Mouse (Mus musculus): ENCODE measurements around the gene Prf1. TPM values are rescaled to one million over a fixed set of nuclear protein-coding genes. Genes with fewer than 3 reads are reported as not detected.

Gene Prf1
- polyA plus RNA-seq, 1 experiment = 0.74 TPM

DNA sequence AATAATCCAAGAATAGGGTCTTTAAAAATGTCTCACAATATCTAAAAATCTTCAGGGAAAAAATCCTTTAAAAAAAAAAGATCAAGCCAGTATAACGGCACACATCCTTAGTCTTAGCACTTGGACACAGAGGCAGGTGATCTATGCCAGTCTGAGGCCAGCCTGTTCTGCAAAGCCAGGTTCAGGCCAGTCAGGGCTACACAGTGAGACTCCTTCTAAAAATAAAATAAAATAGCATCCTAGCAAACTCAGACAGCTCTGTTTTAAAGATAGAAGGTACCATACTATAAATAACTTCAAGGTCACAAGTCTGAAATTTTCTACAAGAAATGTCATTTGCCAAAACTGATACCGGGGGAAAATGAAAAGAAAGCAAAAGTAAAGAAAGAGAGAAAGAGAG, 7.6 kb upstream of the Prf1 start:
- DNase-seq (ENCODE audit: low spot score) = no peak

DNA sequence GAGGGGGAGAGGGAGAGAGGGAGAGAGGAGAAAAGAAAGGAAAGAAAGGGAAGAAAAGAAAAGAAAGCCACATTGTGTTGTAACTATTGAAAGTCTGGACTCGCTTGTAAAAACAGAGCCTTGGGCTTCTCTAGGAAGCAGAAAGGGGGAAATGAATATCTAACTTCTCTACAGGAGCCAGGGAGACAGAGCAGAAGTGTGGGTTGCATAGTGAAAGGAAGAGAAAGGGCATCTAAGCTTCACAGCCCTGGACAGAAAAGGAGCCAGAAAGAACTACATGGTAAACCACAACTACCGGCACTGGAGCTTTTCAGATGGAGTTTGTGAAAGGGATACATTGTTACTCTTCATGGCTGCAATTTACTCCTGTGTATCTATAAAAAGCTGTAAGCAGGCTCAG, 7.2 kb upstream of the Prf1 start:
- no peak for DNase-seq (ENCODE audit: low spot score)

DNA sequence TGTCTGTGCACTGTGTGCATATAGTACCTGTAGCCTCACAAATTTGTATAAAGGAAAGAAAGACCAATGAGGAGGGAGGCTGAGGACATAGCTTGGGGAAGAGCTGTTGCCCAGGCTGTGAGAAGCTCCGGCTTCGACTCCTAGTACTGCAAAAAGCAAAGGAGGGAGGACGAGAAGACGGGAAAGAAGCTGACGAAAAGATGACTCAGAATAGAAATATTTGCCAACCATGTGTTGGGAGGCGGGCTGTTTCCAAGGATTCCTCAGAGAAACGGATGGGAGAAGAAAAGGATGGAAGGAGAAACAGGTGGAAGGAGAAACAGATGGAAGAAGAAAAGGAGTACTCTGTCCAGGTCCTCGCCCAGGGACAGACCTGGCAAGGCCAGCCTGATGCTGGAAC, 3.4 kb upstream of the Prf1 start:
- DNase-seq (ENCODE audit: low spot score) = no peak

DNA sequence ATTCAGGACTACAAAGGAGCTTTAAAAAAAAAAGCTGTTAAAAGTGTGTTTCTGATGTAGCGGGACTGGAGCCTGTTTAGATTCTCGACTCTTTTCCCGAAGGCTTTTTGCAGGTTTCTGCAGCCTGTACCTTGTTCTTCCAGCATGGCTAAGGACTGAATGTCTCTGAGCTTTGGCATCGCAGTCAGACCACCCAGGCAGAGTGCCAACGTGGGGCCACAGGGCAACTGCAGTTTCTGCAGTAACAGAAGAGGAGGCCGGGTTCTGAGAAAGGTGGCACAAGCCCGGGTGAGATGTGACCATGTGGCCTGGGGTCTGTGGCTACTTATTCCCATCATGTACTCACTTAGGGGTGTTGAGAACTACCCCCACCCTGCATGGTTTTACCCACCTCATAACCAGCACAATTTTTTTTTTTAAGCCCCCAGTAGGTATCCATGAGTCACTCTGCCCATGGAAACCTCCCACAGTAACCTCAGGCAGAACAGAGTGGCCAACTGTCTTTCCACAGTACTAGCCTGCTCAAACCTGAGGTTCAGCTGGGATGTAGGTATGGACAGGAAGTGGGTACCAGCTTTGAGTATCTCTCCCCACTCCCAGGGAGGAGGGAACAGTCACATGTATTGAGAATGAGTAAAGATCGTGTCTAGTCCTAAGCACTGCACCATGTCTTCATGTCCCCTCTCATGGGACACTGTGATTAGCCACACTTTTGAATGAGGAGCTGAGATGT, 754 bp upstream of the Prf1 start:
- DNase-seq (ENCODE audit: low spot score) = no peak

DNA sequence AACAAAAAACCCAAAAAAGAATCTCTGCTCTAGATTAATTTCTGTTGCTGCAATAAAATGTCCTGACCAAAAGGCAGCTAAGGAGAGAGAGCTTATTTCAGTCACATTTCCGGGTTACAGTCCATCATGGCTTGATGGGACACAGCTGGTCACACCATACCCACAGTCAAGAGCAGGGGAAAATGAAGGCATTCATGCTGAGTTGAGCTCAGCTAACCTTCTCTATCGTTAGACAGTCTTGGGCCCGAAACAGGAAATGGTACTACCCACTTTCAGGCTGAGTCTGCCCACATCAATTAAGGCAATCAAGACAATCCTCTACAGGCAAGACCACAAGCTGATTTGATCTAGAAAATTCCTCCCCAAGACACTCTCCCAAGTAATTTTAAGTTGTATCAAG, 3.4 kb downstream of the Prf1 start:
- DNase-seq (ENCODE audit: low spot score) = no peak

DNA sequence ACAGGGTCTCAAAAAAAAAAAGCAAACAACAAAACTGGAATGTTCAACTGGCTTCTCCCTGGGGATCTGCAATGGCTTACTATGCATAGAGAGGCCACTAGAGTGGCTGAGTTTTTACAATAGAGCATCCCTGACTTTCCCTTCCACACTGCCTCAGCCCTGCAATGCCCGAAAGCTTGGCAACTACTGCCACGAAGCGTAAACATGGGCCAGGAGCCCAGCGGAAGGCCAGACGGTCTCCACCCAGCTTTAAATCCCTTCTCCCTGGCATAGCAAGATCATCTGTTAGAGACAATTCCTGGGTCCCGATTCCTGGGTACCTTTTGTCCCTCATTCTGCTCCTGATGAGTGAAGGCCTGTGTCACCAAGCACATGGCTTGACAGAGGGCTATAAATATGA, 6.4 kb downstream of the Prf1 start:
- no peak for DNase-seq (ENCODE audit: low spot score)

DNA sequence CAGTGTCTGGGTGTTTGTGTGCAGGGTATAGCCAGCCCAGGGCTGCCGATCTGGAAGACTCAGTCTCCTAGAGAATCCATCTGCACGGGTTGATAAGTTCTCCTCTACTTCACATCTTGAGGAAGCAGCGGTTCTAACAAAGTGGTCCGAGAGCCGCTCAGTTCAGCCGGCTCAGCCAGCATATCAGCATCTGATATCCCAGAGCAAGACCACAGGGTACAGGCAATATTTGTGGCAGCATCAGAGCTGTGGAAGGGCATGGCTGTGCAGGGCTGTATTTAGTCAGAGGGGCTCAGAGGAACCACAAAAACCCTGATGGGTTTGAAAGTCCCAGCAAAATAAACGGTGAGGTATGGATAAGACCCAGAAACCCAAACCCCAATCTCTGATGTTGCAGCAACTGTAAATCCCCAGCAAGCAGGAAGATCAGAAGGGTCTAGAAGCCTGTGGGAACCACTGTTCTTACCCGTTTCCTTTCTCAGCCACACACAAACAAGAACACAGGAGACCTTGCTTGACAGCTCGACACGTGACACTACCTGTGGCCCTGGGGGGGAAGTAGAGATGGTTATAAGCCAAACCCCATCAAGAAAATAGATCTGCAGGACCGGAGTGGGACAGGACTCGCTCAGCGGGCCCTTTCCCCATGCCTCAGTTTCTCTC, 8.4 kb downstream of the Prf1 start:
- no peak for DNase-seq (ENCODE audit: low spot score)

DNA sequence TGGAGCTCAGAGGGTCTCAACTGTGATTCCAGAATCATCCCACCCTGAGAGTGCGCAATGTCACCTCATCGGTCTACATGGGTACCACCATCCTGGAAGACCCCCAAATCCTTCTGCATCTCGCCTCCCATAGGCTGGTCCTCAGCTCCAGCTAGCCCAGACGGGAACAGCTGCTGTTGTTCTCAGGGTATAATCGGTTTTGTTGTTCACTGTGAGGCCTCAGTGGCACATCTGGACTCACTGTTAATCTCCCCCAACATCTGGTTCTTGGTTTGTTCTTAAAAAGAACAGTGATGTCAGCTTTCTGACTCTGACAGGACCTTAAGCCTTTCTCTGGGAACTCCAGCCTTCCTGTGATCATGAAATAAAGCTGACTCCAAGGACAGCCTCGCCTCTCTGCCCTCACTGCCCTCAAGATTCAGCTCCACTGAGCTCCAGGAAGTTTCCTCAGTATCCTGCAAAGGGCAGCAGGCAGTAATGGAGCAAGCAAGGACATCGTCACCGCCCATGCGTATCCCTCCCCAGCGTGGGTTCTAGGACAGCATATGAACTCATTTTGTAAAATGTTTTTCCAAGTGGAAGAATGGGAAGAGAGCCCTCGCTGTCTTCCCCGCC, 11.2 kb downstream of the Prf1 start:
- DNase-seq (ENCODE audit: low spot score) = no peak

DNA sequence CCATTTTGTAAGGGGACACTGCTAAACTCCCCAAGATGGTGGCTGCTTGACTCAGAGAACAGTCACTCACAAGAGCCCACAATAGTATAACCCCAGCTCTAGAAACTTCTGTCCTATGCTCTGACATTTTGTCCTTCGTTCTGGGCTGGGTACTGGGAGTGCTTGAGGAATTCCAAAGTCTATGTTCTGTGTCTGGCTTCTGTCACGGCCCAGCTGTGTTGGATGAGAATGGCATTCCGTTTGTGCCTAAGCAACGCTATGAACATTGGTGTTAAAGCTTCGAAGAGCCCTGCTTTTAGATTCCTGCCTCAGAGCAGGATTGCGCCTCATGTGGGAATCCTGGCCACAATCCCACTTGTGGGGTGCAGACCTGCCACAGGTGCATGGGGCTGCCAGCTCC, 14.5 kb downstream of the Prf1 start:
- no peak for DNase-seq (ENCODE audit: low spot score)

DNA sequence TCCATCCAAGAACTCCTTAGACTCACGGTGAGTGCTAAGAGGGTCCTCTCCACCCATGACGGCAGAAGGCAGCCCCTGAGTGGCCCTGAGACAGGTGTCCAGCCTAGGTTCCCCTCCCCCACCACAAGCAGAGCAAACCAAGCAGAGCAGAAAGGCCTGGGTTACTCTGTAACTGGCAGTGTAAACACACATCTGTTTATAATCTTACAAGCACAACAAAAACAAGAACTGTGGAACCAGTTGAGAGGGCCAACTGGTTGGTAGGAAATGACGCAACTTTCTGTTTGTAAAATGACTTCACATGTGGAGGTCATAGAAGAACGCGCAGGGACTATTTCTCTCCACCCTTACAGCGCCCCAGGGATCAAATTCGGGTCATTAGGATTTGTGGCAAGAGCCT, 15.1 kb downstream of the Prf1 start:
- DNase-seq (ENCODE audit: low spot score) = no peak

DNA sequence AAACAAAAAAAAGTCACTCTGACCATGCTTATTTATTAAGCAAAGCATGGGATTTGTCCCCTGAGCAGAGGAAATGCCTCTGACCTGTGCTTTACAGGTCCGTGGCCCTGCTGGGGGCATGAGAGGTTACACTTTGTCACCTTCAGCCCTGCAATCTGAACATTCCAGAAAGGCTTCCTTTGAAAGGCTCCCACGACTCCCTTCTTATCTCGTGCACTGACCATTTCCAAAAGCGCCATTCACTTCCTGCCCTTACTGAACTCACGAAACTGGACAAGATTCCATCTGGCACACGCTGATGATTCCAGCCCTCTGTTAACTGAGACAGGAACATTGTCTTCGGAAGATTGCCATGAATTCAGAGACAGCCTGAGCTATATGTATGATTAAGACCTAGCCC, 16.1 kb downstream of the Prf1 start:
- DNase-seq (ENCODE audit: low spot score) = no peak

DNA sequence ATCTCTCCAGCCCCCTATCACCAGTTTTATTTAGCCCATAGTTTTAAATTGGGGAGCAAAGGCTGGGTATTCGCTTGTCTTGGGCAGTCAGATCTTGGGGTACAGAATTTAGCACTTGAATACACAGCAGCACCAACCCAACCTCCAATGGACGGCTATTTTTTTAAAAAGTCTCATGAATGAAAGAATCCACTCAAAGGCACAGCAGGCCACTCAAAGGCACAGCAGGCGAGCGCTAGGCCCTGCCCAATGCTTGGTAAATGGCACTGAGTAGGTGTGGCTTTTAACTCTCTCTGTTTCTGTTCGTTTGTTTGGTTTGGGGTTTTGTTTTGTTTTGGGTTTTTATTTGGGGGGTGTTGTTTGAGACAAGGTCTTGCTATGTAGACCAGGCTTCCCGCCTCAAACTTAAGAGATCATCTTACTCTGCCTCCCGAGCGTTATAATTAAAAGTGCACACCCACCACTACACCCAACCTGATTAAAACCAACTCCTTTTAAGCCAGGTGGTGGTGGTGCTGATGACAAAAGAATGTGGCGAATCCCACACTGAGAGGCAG, 17.8 kb downstream of the Prf1 start:
- no peak for DNase-seq (ENCODE audit: low spot score)

DNA sequence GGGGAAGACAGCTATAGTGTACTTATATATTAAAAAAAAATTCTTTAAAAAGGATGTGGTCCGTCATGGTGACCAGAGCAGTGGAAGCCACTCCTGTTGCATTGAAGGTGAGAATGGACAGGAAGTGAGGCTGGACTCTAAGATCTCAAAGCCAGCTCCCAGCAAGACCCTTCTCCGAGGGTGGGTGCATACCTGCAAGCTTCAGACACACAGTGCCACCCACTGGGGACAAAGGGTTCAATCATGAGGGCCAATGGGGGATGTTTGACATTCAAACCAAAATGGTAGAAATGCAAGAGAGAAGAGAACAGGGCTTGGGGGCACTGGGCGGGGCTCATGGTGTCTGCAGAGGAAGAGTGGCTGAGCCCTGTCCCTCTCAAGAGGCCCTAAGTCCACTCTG, 20.9 kb downstream of the Prf1 start:
- no peak for DNase-seq (ENCODE audit: low spot score)

DNA sequence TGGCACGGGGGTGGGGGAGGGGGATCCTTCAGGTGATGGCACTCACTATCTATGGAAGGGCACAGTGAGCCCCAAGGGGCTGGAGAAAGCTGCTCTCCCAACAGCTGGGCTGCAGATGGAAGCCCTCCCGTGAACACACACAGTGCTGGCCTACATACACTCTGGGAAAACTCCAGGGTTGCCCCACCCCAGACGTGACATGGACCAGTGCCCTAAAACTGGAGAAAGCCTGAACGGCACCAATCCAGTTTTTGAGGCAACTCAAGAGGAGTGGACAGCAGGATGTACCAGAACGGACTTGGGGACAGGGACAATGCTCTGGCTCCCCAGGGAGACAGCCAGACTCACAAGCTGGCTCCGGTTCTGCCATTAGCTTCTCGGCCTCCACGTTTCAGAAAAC, 27.1 kb downstream of the Prf1 start:
- DNase-seq (ENCODE audit: low spot score) = no peak

DNA sequence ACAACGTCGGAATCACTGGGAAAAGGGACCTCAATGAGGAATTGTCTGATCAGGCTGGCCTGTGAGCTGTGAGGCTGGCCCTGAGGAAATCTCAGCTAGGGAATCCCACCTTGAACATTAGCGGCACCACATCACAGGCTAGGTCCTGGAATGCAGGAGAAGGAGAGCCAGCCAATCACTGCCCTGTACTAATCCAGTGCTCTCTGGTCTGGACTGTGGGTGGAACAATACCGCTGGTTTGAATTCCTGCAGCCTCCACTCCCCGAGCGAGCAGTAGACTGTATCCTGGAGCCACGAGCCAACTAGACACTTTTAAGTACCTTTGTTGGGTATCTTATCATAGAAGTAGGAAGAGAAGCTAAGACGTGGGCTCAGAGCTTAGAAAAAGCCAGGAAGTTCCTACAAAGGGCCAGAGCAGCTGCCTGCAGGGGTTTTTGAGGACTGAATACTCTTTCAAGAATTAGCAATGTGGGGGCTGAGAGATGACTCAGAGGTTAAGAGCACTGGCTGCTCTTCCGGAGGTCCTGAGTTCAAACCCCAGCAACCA, 28.2 kb downstream of the Prf1 start:
- DNase-seq (ENCODE audit: low spot score) = no peak

DNA sequence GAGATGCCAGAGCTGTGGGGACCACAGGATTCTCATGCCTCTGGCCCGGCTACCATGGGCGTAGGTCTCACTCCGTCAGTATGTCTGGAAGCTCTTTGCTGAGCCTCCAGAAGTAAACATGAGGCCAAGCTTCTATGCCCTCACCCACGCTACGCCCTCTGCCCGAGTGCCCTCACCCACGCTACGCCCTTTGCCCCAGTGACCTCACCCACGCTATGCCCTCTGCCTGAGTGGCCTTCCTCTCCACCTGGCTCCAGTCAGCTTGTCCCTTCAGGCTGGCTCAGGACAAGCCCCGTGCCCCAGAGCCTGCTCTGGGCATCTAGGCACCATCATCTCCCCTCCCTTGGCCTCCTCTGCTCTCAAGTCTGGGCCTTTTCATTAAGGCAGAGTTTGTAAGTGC, 29.9 kb downstream of the Prf1 start:
- DNase-seq (ENCODE audit: low spot score) = no peak

DNA sequence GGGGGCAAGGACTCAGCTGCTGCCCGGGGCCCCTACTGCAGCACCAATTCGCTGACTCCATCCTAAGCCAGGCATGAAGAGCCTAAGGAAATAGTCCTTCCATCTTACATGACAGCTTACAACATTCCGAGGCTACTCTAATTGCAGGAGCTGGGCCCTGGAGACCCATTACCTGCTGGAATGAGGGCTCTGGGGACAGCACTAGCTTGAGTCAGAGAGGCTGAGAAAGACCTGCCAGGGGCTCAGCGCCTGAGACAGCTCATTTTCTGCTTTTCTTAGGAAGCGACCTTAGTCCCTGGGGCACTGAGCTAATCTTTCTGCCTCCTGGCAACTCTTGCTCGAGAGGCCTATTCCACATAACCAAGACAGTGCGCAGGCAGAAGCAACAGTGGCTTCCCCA, 31.3 kb downstream of the Prf1 start:
- no peak for DNase-seq (ENCODE audit: low spot score)

DNA sequence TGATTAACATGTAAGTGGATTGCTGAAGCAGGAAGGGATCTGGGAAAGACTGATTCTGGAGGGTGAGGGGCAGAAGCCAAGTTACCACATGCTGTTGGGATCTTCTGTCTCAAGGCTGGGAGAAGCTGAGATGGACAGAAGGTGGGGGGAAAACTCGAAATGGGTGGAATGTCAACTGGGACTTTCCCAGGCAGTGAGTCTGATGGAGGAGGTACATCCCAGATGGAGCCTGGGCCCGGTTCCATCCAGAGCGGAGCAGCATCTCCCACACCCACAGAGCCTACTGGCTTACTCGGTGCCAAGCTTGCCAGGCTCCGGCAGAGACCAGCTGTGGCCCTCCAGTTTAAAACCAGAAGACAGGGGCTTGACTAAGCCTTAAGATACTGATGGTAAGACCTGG, 33.4 kb downstream of the Prf1 start:
- DNase-seq (ENCODE audit: low spot score) = no peak

DNA sequence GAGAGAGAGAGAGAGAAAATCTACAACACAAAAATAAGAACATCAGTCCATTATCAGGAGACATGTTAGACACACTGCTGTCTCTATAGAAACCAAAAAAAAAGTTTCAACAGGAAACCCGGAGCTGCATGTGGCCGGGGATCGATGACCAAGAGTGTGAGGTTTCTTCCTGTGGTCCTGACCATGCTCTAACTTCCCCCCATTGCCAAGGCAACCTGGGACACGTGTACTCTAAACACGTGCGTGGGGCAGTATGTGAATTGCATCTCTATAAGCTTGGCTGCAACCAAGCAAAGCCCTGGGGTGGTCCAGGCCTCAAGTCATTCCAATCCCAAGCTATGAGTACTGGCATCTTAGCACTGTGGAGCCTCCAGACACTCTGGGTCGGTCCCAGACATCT, 36.9 kb downstream of the Prf1 start:
- no peak for DNase-seq (ENCODE audit: low spot score)

DNA sequence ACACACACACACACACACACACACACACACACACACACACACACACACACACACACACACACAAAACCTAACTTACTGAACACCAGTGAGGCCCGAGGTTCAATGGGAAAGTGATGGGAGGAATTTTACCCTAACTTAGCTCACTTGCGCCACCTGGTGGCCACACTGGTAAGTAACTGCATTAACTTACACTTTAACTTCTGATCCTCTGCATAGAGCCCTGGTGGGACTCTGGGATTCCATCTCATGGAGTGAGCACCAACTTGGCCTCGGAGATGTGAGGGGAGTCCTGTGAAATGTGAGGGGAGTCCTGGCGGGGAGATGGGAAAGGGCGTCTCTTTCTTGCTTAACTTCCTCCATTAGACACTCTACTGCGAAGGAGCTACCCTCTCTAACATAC, 38.5 kb downstream of the Prf1 start:
- peak; percentile 76 for DNase-seq (ENCODE audit: low spot score)

DNA sequence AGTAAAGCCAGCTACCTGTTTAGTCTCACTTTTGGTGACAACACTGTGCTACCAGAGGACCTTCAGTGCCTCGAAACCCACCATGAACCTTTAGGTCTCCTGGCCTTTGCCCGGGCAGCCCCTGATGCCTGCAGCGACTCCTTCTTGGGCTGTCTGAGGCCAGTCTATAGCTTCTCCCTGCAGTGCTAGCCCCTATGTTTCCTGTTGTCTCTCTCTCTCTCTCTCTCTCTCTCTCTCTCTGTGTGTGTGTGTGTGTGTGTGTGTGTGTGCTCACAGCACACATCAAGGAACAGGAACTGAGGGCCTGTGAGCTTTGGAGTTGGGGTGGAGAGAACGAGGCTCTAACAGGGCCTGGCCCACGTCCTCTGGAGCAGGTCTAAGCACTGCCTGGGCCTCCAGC, 39.0 kb downstream of the Prf1 start:
- DNase-seq (ENCODE audit: low spot score) = no peak

DNA sequence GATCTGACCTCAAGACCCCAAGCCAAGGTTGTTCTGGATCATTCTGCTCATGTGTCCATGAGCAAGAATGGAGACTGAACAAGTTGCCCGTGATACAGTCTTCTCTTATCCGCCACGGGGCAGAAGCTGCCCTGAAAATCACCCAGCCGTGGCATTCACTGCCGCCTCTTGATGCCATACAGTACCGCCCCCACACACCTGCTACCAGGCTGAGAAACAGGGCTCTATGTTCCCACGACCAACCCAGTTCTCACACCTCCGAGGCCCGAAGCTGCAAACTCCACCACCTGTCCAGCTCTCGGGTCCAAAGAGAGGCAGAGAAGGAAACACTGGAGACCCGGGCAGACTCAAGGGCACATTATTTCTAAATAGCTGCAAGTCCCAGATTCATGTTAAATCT, 40.0 kb downstream of the Prf1 start:
- DNase-seq (ENCODE audit: low spot score) = no peak

DNA sequence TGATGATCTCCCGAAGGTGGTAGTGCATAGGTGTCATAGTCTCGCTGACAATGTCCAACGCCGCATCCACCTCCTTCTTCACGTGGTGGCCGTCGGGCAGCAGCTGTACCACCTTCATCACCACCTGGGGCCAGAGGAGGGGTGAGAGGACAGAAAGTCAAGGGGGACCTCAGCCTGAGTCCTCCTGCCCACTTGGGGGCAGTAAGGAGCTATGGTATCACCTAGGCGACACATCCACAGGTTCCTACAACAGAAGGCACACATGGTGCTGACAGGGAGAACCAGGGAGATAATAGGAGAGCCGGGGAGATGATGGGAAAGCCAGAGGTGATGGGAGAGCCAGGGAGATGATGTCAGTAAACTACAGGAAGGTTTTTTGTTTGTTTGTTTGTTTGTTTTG, 41.6 kb downstream of the Prf1 start:
- no peak for DNase-seq (ENCODE audit: low spot score)

Data from urinary bladder, adult 2 months (tissue).